Mouse (Mus musculus): ENCODE measurements around the gene Epb41.

The Epb41 gene

GRCm38 (mm10) chr4:132074933-132075769 is at the start of gene Epb41:
Gene Epb41 (minus strand): TSS chr4:132075321.
- in situ Hi-C loops (cut with MboI, MseI), result loop anchor here (25.0 kb wide), 1 partner anchor 1163 kb away; the partner anchor contains the start of gene Laptm5

DNA sequence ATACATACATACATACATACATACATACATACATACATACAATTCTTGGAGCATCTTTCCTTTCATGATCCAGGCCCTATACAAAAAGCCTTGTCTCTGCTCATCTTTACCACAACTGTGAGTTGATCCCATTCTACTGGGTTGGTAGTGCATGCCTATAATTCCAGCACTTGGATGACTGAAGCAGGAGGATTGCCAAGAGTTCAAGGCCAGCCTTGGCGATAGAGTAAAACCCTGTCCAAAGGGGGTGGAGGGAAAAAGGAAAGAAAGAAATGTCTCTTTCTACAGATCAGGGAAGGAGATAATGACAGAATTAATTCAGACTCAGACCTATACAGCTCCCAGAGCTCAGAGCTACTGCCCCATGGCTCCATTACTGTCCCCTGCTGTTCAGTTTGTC is 48.0 kb upstream of the Epb41 start:
- in situ Hi-C loops (cut with MboI, MseI), result no loop called here

- in situ Hi-C loops (cut with MboI, MseI), result no loop called here
Observed at GRCm38 (mm10) chr4:132121674-132122073, 46.6 kb upstream of the Epb41 start.

DNA sequence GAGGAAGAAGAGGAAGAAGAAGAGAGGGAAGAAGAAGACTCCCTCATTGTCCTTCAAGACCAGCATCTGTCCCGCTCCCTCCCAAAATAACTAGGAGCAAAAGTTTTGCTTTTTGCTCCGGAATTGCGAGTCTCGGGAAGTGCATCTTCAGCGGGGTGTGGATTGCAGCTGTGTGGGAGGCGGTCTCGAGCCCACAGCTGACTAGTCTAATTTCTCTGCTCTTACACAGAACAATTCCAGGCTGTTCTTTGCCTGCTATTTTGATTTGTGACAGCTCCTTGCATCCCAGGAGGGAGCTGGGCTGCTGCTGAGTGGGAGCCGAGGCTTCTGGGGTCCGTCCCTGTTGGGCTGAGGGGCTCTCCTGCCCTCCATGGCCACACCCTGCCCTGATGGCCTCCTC is 44.4 kb upstream of the Epb41 start:
- in situ Hi-C loops (cut with MboI, MseI), result no loop called here

GRCm38 (mm10) chr4:132116315-132116714 is 41.2 kb upstream of the Epb41 start:
- in situ Hi-C loops (cut with MboI, MseI), result no loop called here

GRCm38 (mm10) chr4:132113411-132114095 is 38.4 kb upstream of the Epb41 start:
- in situ Hi-C loops (cut with MboI, MseI), result no loop called here

DNA sequence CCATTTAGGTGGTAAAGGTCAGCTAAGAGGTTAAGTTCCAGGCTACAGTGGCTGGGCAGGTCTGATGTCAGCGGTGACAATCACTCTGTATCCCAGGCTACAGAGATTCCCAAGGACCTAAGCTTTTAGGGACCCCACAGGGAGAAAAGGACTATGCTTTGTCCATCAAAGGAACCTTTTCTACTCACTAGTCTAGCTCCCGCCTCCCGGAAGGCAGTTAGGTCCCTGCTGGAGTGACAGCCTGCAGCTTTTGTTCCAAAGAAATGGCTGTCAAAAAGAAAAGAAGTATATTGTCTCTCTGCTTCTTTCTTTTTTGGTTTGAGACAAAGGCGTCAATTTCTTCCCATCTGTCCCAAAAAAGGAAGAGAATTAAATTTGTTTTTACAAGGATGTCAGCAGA is 36.1 kb upstream of the Epb41 start:
- in situ Hi-C loops (cut with MboI, MseI), result no loop called here

DNA sequence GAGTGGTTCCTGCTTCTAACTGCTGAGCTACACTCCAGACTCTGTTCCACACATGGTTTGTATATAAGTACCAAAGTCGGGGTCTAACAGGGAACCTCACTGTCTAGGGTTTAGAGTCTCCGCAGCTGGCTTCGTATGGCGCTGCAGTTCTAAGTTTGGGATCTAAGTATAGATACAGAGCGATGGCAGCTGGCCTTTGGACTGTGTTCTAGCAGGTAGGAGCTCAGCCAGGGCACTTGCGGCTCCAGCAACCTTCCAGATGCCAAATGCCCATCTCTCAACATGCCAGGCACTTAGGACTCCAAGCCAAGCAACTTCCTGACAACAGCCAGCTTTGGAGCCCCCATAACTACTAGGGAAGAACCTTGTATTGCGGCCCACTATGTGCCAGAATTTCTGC is 33.1 kb upstream of the Epb41 start:
- in situ Hi-C loops (cut with MboI, MseI), result no loop called here

DNA sequence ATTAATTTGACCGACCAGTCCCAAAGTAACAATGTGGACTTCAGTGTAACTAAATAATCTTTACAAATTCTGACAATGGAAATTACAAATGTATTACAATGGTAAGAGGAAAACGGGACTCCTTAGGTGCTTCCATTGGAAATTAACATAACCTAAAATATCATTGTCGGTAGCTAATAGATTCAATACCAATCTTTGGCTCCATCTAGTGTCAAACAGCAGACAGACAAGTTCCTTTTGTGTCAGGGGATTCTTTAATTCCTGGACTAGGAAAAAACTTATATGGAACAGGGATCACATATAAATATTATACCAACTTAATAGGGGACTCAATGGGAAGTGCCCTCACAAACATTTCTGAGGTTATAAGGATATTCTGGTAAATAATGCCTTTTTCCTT is 26.0 kb upstream of the Epb41 start:
- in situ Hi-C loops (cut with MboI, MseI), result no loop called here

DNA sequence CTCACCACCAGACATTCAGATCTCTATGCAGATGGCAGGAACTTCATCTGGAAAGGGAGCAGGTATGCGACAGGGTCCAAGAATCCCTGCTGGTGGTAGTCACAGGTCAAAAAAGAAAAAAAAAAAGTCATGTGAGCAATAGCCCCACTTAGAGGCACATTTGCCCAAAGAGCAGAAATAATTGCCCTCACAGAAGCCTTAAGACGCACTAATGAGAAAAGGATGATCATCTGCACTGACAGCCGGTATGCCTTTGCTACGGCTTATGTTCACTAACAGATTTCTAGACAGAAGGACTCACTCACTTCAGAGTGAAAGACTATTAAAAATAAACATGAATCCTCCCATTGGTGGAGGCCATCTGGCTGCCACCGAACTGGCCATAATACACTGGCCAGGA is 24.4 kb upstream of the Epb41 start:
- in situ Hi-C loops (cut with MboI, MseI), result no loop called here

DNA sequence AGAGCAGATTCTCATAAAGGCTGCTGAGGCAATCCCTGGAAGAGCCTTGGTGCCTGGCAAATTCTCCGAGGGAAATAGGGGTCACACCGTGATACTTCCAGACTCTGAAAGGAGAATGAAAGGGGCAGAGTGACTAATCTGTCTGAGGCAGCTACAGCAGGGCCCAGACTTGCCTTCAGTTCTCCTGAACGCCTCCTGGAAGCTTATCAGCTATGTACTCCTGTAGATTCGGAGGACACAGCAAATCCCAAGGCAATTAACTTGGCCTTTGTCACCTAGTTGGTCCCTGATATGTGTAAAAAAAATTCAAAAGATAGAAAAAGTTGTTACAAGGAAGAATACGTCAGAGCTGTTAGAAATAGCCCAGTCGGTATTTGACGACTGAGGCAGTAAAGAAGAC is 19.9 kb upstream of the Epb41 start:
- in situ Hi-C loops (cut with MboI, MseI), result no loop called here

DNA sequence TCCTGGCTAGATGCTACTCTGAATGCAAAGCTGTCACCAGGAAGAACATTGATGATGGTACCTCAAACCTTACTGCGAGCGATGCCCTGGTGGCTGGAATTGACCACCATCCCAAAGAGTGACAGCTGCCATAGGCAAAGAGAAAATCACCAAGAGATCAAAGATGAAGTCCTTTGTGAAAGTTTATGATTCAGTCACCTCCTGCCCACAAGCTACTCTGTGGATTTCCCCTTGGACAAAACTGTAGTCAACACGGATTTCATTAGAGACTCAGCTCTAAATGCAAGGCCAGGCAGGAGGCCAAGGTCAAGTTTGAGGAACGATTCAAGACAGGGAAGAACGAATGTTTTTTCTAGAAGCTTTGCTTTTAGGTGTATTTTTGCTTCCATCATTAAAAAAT is 18.8 kb upstream of the Epb41 start:
- in situ Hi-C loops (cut with MboI, MseI), result loop anchor here (5.0 kb wide), 1 partner anchor 83 kb away; no protein-coding TSS in a partner anchor

- in situ Hi-C loops (cut with MboI, MseI), result loop anchor here (5.0 kb wide), 1 partner anchor 84 kb away; no protein-coding TSS in a partner anchor
Observed at GRCm38 (mm10) chr4:132093136-132093535, 18.0 kb upstream of the Epb41 start.

DNA sequence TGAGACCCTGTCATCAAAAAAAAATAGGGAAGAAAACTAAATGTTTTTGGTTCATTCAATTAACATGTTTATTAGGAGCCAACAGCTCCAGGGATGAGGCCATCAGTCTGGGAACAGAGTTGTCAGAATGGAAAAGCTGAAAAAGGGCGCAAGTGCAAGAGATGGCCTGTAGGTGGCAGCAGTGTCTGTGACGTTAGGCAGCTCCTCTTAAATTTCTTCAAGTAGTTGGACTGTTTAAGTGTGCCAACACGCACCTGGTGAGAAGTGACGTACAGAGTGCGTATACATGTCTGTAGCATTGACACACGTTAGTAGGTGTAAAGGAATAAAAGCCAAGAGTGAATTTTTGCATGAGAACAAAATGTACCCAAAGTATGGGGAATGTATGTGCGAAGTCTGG is 13.8 kb upstream of the Epb41 start:
- in situ Hi-C loops (cut with MboI, MseI), result no loop called here

GRCm38 (mm10) chr4:132085114-132085513 is 10.0 kb upstream of the Epb41 start:
- in situ Hi-C loops (cut with MboI, MseI), result no loop called here

GRCm38 (mm10) chr4:132080492-132080983 is 5.4 kb upstream of the Epb41 start:
- in situ Hi-C loops (cut with MboI, MseI), result loop anchor here (5.0 kb wide), 1 partner anchor 108 kb away; no protein-coding TSS in a partner anchor

- in situ Hi-C loops (cut with MboI, MseI), result loop anchor here (5.0 kb wide), 1 partner anchor 107 kb away; no protein-coding TSS in a partner anchor
Observed at GRCm38 (mm10) chr4:132079555-132080275, 4.6 kb upstream of the Epb41 start.

- in situ Hi-C loops (cut with MboI, MseI), result no loop called here
Observed at GRCm38 (mm10) chr4:132078296-132078714, 3.2 kb upstream of the Epb41 start.

GRCm38 (mm10) chr4:132077445-132077844 is 2.3 kb upstream of the Epb41 start:
- in situ Hi-C loops (cut with MboI, MseI), result no loop called here

- in situ Hi-C loops (cut with MboI, MseI), result no loop called here
Observed at GRCm38 (mm10) chr4:132076480-132077405, 1.6 kb upstream of the Epb41 start.

GRCm38 (mm10) chr4:132075796-132076195 is 675 bp upstream of the Epb41 start:
- in situ Hi-C loops (cut with MboI, MseI), result no loop called here
